9 mouse cellular contexts compared by ENCODE assay signal in the genomic region with DNA sequence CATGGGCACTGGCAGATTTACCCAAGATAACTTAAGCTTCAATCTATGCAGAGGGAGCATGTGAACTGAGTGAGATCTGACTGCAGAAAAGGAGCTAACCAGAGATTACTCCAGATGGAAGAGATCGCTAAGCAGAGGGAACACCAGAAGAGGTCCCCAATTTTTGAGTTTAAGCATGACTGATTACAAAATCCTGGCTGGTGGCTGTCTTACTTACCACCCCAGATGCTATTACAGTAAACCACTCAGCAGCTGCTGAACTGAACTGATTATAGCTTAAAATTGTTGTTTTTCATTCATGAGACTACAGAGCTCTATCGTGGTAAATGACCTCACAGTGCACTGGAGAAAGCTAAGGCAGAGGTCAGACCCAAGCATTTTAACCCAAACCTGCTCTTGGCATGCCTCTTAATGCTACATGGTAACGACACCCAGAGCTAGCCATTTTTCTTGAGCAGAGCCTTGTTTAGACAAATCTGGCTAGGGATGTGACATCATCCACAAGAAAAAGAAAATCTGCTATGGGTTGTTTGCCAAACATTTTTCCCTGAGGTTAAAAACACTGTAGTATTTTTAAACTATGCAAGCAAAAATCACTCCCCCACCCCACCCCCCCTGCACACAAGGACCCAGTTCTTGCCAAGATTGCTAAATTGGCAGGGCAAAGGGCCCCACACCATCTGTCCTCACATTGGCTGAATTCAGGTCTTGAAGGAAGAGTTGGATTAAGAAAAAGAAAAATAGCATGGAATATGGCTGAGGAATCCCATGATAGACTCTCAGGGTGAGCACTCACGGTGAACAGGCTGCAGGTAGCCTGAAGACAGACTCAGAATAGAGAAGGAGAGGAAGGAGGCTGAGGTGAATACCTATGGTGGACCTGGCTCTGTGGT. TPM values are rescaled to one million over a fixed set of nuclear protein-coding genes. Genes with fewer than 3 reads are reported as not detected.
DNase-seq lines count a peak whose midpoint lies in the region; ATAC-seq and TF ChIP-seq lines count a peak whose summit lies in the region.
"Had no signal": no experiment of that assay in that cellular context is flagged by ENCODE, and none has a peak within 500 bp of the region (broad histone marks: within the 10 kb centered on the region; RNA-seq: fewer than 3 reads in every experiment).

No protein-coding gene starts in this region.

- no peaks in the 10 kb centered on the region; the same call in 1 of the 2 replicates for H3K4me1 ChIP-seq in intestine, embryonic 15.5 days (replicated peaks)
- H3K4me1 ChIP-seq in stomach, postnatal 0 days (replicated peaks; ENCODE audit: control insufficient read depth, insufficient read depth): no peaks in the 10 kb centered on the region

- WGBS in intestine, embryonic 15.5 days: 48% methylated on average over 4 of the region's 4 CpGs
- WGBS in stomach, postnatal 0 days: 37% methylated on average over 4 of the region's 4 CpGs

- peak; percentile 71 for ATAC-seq in intestine, embryonic 15.5 days
- ATAC-seq in stomach, postnatal 0 days (ENCODE audit: low FRiP score, low TSS enrichment): peak; percentile 51; the same call in 1 of the 2 replicates

- no peak overlapping the region for H3K4me3 ChIP-seq in gastrocnemius, adult 2 months
- H3K4me3 ChIP-seq in intestine, embryonic 15.5 days (replicated peaks): no peak overlapping the region
- H3K4me3 ChIP-seq in stomach, postnatal 0 days (ENCODE audit: low read depth, low read length): no peak overlapping the region

- no peak for TF ChIP-seq EP300 in stomach, postnatal 0 days (optimal IDR thresholded peaks at IDR 0.05)

- no peak for DNase-seq in gastrocnemius, adult 2 months
- DNase-seq in gastrocnemius, postnatal 4 days (ENCODE audit: low spot score in 2 of 2): no peak
- DNase-seq in right cerebral cortex, adult 18-20 months: peak; percentile 16
- DNase-seq in right cerebral cortex, postnatal 36 days (ENCODE audit: low spot score in 2 of 2): no peak
- no peak for DNase-seq in stomach, postnatal 0 days (ENCODE audit: low spot score)
- DNase-seq in adrenal gland, postnatal 36 days: no peak
- DNase-seq in left cerebral cortex, adult 18-20 months (ENCODE audit: low spot score in 2 of 2): no peak

- no peaks in the 10 kb centered on the region for H3K9me3 ChIP-seq in intestine, embryonic 15.5 days
- H3K9me3 ChIP-seq in stomach, postnatal 0 days (ENCODE audit: control insufficient read depth, low read length): no peaks in the 10 kb centered on the region

- peak overlapping the region; percentile 21 for H3K27ac ChIP-seq in gastrocnemius, adult 2 months
- H3K27ac ChIP-seq in intestine, embryonic 15.5 days: peak overlapping the region; percentile 22; the same call in 1 of the 2 replicates
- H3K27ac ChIP-seq in stomach, postnatal 0 days (replicated peaks): no peak overlapping the region

- TF ChIP-seq CTCF in gastrocnemius, adult 2 months (IDR thresholded peaks at IDR 0.05): no peak
- no peak for TF ChIP-seq CTCF in stomach, postnatal 0 days (IDR thresholded peaks at IDR 0.05; ENCODE audit: low read depth)

- no peak overlapping the region for H3K9ac ChIP-seq in intestine, embryonic 15.5 days
- no peak overlapping the region for H3K9ac ChIP-seq in stomach, postnatal 0 days (ENCODE audit: low read length)

- H3K4me2 ChIP-seq in intestine, embryonic 15.5 days (replicated peaks): no peak overlapping the region
- no peak overlapping the region for H3K4me2 ChIP-seq in stomach, postnatal 0 days (replicated peaks; ENCODE audit: low read depth)

- no peaks in the 10 kb centered on the region for H3K36me3 ChIP-seq in intestine, embryonic 15.5 days
- no peaks in the 10 kb centered on the region for H3K36me3 ChIP-seq in stomach, postnatal 0 days (ENCODE audit: control insufficient read depth, insufficient read depth, low read length)

- intact Hi-C loops in gastrocnemius, adult 2 months (cut with DNase I): no loop called here

- no peaks in the 10 kb centered on the region for H3K27me3 ChIP-seq in intestine, embryonic 15.5 days (replicated peaks)
- no peaks in the 10 kb centered on the region for H3K27me3 ChIP-seq in stomach, postnatal 0 days (ENCODE audit: control insufficient read depth, insufficient read depth, low read length)

RNA-seq across cellular contexts. Expression of gene Clnk, which starts 5.4 kb away (rescaled TPM):
- not detected for total RNA-seq in gastrocnemius, adult 2 months (2021)
- total RNA-seq in gastrocnemius, postnatal 4 days (2021): not detected
- polyA plus RNA-seq in intestine, embryonic 15.5 days (2015; fragmentation: Nextera tagmentation; extraction: Ambion mirVana): 0.54 and 0.57 TPM in 2 replicates
- polyA plus RNA-seq in stomach, postnatal 0 days (2015; fragmentation: Nextera tagmentation; extraction: Ambion mirVana): 0.07 TPM in 1 of 2 replicates, not detected in the other
- not detected for total RNA-seq in adrenal gland, postnatal 36 days (2021)
- total RNA-seq in left cerebral cortex, adult 18-20 months (2021): not detected
- polyA plus RNA-seq: heart, embryonic 14.5 days had no signal
